Mouse (Mus musculus) midbrain, embryonic 14.5 days (tissue): ENCODE results near the gene Cd247. TPM values are rescaled to one million over a fixed set of nuclear protein-coding genes. Genes with fewer than 3 reads are reported as not detected.
A peak's percentile ranks its signal among the peaks of the same experiment; 100 is the strongest.

Experiments
- ATAC-seq: fragments of 200-750 bp; cut with Nextera tagmentation; 2 replicates; pipeline ENCODE4 v1.8.0; 2017; ENCODE audit warnings: moderate number of reproducible peaks, moderate library complexity; ENCODE audit not compliant: low FRiP score, low TSS enrichment
- DNase-seq: peaks from one replicate; pipeline ENCODE4 v3.0.0-alpha.2; 2015
- H3K27ac ChIP-seq: fragments of 300-500 bp; sonication (generic); replicated peaks from 2 replicates; pipeline ENCODE4 v1.5.1; 2014; ENCODE audit warnings: mild to moderate bottlenecking, low read depth, low read length, moderate library complexity
- H3K27me3 ChIP-seq: fragments of 300-500 bp; sonication (generic); 2 replicates; pipeline ENCODE4 v1.6.1; 2014; ENCODE audit warnings: low read length, control low read depth, mixed read lengths; ENCODE audit not compliant: control insufficient read depth, insufficient read depth
- H3K36me3 ChIP-seq: fragments of 300-500 bp; sonication (generic); 2 replicates; pipeline ENCODE4 v1.6.1; 2014; ENCODE audit warnings: low read length, control low read depth; ENCODE audit not compliant: control insufficient read depth, insufficient read depth
- H3K4me1 ChIP-seq: fragments of 300-500 bp; sonication (generic); 2 replicates; pipeline ENCODE4 v1.6.1; 2014; ENCODE audit warnings: mild to moderate bottlenecking, antibody characterized with exemption, low read length, control low read depth; ENCODE audit not compliant: control insufficient read depth, insufficient read depth
- H3K4me2 ChIP-seq: fragments of 300-500 bp; sonication (generic); 2 replicates; pipeline ENCODE4 v1.6.1; 2014; ENCODE audit warnings: mild to moderate bottlenecking, low read length, moderate library complexity
- H3K4me3 ChIP-seq: fragments of 300-500 bp; sonication (generic); replicated peaks from 2 replicates; pipeline ENCODE4 v1.5.1; 2014; ENCODE audit warnings: low read depth, low read length
- H3K9ac ChIP-seq: fragments of 300-500 bp; sonication (generic); replicated peaks from 2 replicates; pipeline ENCODE4 v1.6.1; 2014; ENCODE audit warnings: mild to moderate bottlenecking, low read length, moderate library complexity
- H3K9me3 ChIP-seq: fragments of 300-500 bp; sonication (generic); 2 replicates; pipeline ENCODE4 v1.6.1; 2016; ENCODE audit warnings: low read length, control low read depth, mixed read lengths; ENCODE audit not compliant: control insufficient read depth
- WGBS: fragments of 180-500 bp; shearing (Covaris S2); extraction: QIAGEN DNeasy Blood & Tissue Kit; methylation state at CpG from one replicate; pipeline ENCODE4 v1.1.7; 2014; 5-methylcytosine and 5-hydroxymethylcytosine counted together
- polyA plus RNA-seq: library from polyadenylated mRNA; unstranded; fragments of >200 nt; fragmentation: Nextera tagmentation; extraction: Ambion mirVana; gene quantifications from 2 replicates; pipeline ENCODE4 v1.2.1, GENCODE M21; 2014

The Cd247 gene
- polyA plus RNA-seq, 1 experiment from 2014 or later = 2.1 TPM

GRCm38 (mm10) chr1:165770181-165770759 lies 18.2 kb upstream of the Cd247 start:
- no peaks in the 10 kb centered on the region for H3K36me3 ChIP-seq
- no peak overlapping the region for H3K4me3 ChIP-seq
- DNase-seq = no peak
- H3K4me2 ChIP-seq = no peak overlapping the region
- peaks cover 3% of the 10 kb centered on the region; the same call in 1 of the 2 replicates for H3K27me3 ChIP-seq
- 90% methylated on average over 10 of the region's 10 CpGs for WGBS
- H3K27ac ChIP-seq = no peak overlapping the region
- H3K9ac ChIP-seq = no peak overlapping the region
- ATAC-seq = no peak
- H3K4me1 ChIP-seq = 0 out of 2 replicates have a peak, but pooled peaks cover 3% of the 10 kb centered on the region
- H3K9me3 ChIP-seq = no peaks in the 10 kb centered on the region

GRCm38 (mm10) chr1:165771491-165771897 lies 17.0 kb upstream of the Cd247 start:
- Histone ChIP-seq H3K9ac (no peak overlapping the region), H3K4me1 (0 out of 2 replicates have a peak, but pooled peaks cover 3% of the 10 kb centered on the region), H3K4me2 (no peak overlapping the region), H3K4me3 (no peak overlapping the region), H3K9me3 (no peaks in the 10 kb centered on the region), H3K27me3 (no peaks in the 10 kb centered on the region), H3K27ac (no peak overlapping the region), H3K36me3 (no peaks in the 10 kb centered on the region)
- peak; percentile 53; the same call in 1 of the 2 replicates for ATAC-seq
- 4% methylated on average over 12 of the region's 12 CpGs for WGBS
- peak; percentile 86 for DNase-seq

- Histone ChIP-seq H3K36me3 (no peaks in the 10 kb centered on the region), H3K9me3 (no peaks in the 10 kb centered on the region), H3K4me1 (0 out of 2 replicates have a peak, but pooled peaks cover 3% of the 10 kb centered on the region), H3K4me2 (no peak overlapping the region), H3K9ac (no peak overlapping the region), H3K27me3 (no peaks in the 10 kb centered on the region), H3K27ac (no peak overlapping the region), H3K4me3 (no peak overlapping the region)
- WGBS = 50% methylated on average over 9 of the region's 9 CpGs
- DNase-seq (no peak), ATAC-seq (no peak; the same call in 1 of the 2 replicates)
Observed at GRCm38 (mm10) chr1:165771998-165772397, 16.5 kb upstream of the Cd247 start.

- no peaks in the 10 kb centered on the region for H3K9me3 ChIP-seq
- H3K27me3 ChIP-seq = peaks cover 5% of the 10 kb centered on the region; the same call in 1 of the 2 replicates
- H3K4me2 ChIP-seq = no peak overlapping the region
- ATAC-seq (no peak), DNase-seq (peak; percentile 91)
- no peak overlapping the region for H3K4me3 ChIP-seq
- H3K27ac ChIP-seq = no peak overlapping the region
- 42% methylated on average over 19 of the region's 19 CpGs for WGBS
- H3K9ac ChIP-seq = no peak overlapping the region
- H3K36me3 ChIP-seq = no peaks in the 10 kb centered on the region
- H3K4me1 ChIP-seq = peaks cover 6% of the 10 kb centered on the region; the same call in 1 of the 2 replicates
Observed at GRCm38 (mm10) chr1:165775518-165776294, 12.8 kb upstream of the Cd247 start.

GRCm38 (mm10) chr1:165779954-165780585 lies 8.4 kb upstream of the Cd247 start:
- Histone ChIP-seq H3K4me3 (peak overlapping the region; percentile 19), H3K4me2 (peak overlapping the region; percentile 53), H3K27ac (no peak overlapping the region), H3K4me1 (peaks cover 3% of the 10 kb centered on the region; the same call in 1 of the 2 replicates), H3K27me3 (peaks cover 15% of the 10 kb centered on the region; the same call in 1 of the 2 replicates), H3K9ac (no peak overlapping the region; the same call in 1 of the 2 replicates), H3K36me3 (no peaks in the 10 kb centered on the region), H3K9me3 (no peaks in the 10 kb centered on the region)
- 2% methylated on average over 13 of the region's 13 CpGs for WGBS
- peak; percentile 57; the same call in 1 of the 2 replicates for ATAC-seq
- DNase-seq = peak; percentile 84

GRCm38 (mm10) chr1:165780586-165781111 lies 7.8 kb upstream of the Cd247 start:
- H3K9ac ChIP-seq = no peak overlapping the region
- peak overlapping the region; percentile 53 for H3K4me2 ChIP-seq
- 2% methylated on average over 20 of the region's 20 CpGs for WGBS
- peak; percentile 75; the same call in 1 of the 2 replicates for ATAC-seq
- H3K4me3 ChIP-seq = peak overlapping the region; percentile 19
- no peaks in the 10 kb centered on the region for H3K36me3 ChIP-seq
- peaks cover 15% of the 10 kb centered on the region; the same call in 1 of the 2 replicates for H3K27me3 ChIP-seq
- no peaks in the 10 kb centered on the region for H3K9me3 ChIP-seq
- peak; percentile 69 for DNase-seq
- no peak overlapping the region for H3K27ac ChIP-seq
- peaks cover 3% of the 10 kb centered on the region; the same call in 1 of the 2 replicates for H3K4me1 ChIP-seq

- Histone ChIP-seq H3K4me2 (peak overlapping the region; percentile 53; the same call in 1 of the 2 replicates), H3K4me3 (no peak overlapping the region), H3K9ac (no peak overlapping the region), H3K27ac (no peak overlapping the region), H3K9me3 (no peaks in the 10 kb centered on the region), H3K4me1 (peaks cover 7% of the 10 kb centered on the region; the same call in 1 of the 2 replicates), H3K27me3 (peaks cover 15% of the 10 kb centered on the region; the same call in 1 of the 2 replicates), H3K36me3 (no peaks in the 10 kb centered on the region)
- WGBS = 80% methylated on average over 9 of the region's 9 CpGs
- DNase-seq (no peak), ATAC-seq (no peak)
Observed at GRCm38 (mm10) chr1:165781426-165781825, 7.1 kb upstream of the Cd247 start.

GRCm38 (mm10) chr1:165781911-165782310 lies 6.6 kb upstream of the Cd247 start:
- no peak for ATAC-seq
- 88% methylated on average over 12 of the region's 12 CpGs for WGBS
- Histone ChIP-seq H3K4me3 (no peak overlapping the region), H3K27ac (no peak overlapping the region), H3K9ac (no peak overlapping the region), H3K27me3 (peaks cover 15% of the 10 kb centered on the region; the same call in 1 of the 2 replicates), H3K36me3 (no peaks in the 10 kb centered on the region), H3K4me1 (peaks cover 9% of the 10 kb centered on the region; the same call in 1 of the 2 replicates), H3K4me2 (no peak overlapping the region), H3K9me3 (no peaks in the 10 kb centered on the region)
- no peak for DNase-seq
